ENCODE assay signal across 8 mouse cellular contexts in genomic region chr2:33465966-33466365, GRCm38 (mm10). TPM values are rescaled to one million over a fixed set of nuclear protein-coding genes. Genes with fewer than 3 reads are reported as not detected.
DNase-seq lines count a peak whose midpoint lies in the region; ATAC-seq lines count a peak whose summit lies in the region.

No protein-coding gene starts in this region.

- peaks cover 21% of the 10 kb centered on the region for H3K4me1 ChIP-seq in hindbrain, embryonic 16.5 days (ENCODE audit: control insufficient read depth, insufficient read depth, low read depth, low read length)
- peaks cover 32% of the 10 kb centered on the region for H3K4me1 ChIP-seq in hindbrain, embryonic 10.5 days (replicated peaks)

- no peak overlapping the region for H3K4me3 ChIP-seq in hindbrain, embryonic 16.5 days (ENCODE audit: low read length)
- no peak overlapping the region for H3K4me3 ChIP-seq in hindbrain, embryonic 10.5 days

- 73% methylated on average over 4 of the region's 4 CpGs for WGBS in hindbrain, embryonic 16.5 days
- 84% methylated on average over 4 of the region's 4 CpGs for WGBS in hindbrain, embryonic 10.5 days

- H3K27ac ChIP-seq in hindbrain, embryonic 16.5 days (ENCODE audit: low read depth, low read length): no peak overlapping the region
- H3K27ac ChIP-seq in hindbrain, embryonic 10.5 days: no peak overlapping the region

- no peaks in the 10 kb centered on the region for H3K27me3 ChIP-seq in hindbrain, embryonic 16.5 days (replicated peaks; ENCODE audit: control insufficient read depth, insufficient read depth, low read length)
- no peaks in the 10 kb centered on the region for H3K27me3 ChIP-seq in hindbrain, embryonic 10.5 days (ENCODE audit: insufficient read depth, poor library complexity, severe bottlenecking)

- no peak for ATAC-seq in hindbrain, embryonic 16.5 days

- no peak overlapping the region for H3K9ac ChIP-seq in hindbrain, embryonic 16.5 days (ENCODE audit: low read depth, low read length)

- peak overlapping the region; percentile 8; the same call in 1 of the 2 replicates for H3K4me2 ChIP-seq in hindbrain, embryonic 16.5 days (ENCODE audit: low read length)

- no peaks in the 10 kb centered on the region for H3K9me3 ChIP-seq in hindbrain, embryonic 16.5 days (ENCODE audit: control insufficient read depth, low read length)
- H3K9me3 ChIP-seq in hindbrain, embryonic 10.5 days: no peaks in the 10 kb centered on the region

- intact Hi-C loops in heart, postnatal 10 days (cut with DNase I): no loop called here

- H3K36me3 ChIP-seq in hindbrain, embryonic 16.5 days (ENCODE audit: control insufficient read depth, insufficient read depth, low read length): peaks cover 13% of the 10 kb centered on the region
- peaks cover 33% of the 10 kb centered on the region for H3K36me3 ChIP-seq in hindbrain, embryonic 10.5 days

- no peak for DNase-seq in hindbrain, embryonic 10.5 days (ENCODE audit: low spot score)
- peak; percentile 39 for DNase-seq in 3134 (ENCODE audit: extremely low read depth, insufficient read length, low spot score)
- peak; percentile 61 for DNase-seq in MN1 (ENCODE audit: low spot score)
- DNase-seq in heart, postnatal 10 days: peak; percentile 48 to 63
- no peak for DNase-seq in spleen, postnatal 10 days (ENCODE audit: low spot score in 2 of 2)
- DNase-seq in frontal cortex, postnatal 36 days (ENCODE audit: low spot score in 2 of 2): no peak
- DNase-seq in ovary, postnatal 10 days (ENCODE audit: low spot score): no peak

RNA-seq across cellular contexts. Expression of gene Zbtb43, which starts 2.4 kb away (rescaled TPM):
- 20.7 and 21.7 TPM in 2 replicates for polyA plus RNA-seq in hindbrain, embryonic 16.5 days (2015; fragmentation: Nextera tagmentation; extraction: Ambion mirVana)
- polyA plus RNA-seq in hindbrain, embryonic 10.5 days (2016; fragmentation: Nextera tagmentation; extraction: Ambion mirVana): 19.0 and 22.7 TPM in 2 replicates
- 10 to 100 TPM; 20.1 to 20.5 TPM for total RNA-seq in heart, postnatal 10 days (2021)

RNA-seq across cellular contexts. Expression of gene Zbtb34, which starts 34.8 kb away (rescaled TPM):
- 5.3 and 7.8 TPM in 2 replicates for polyA plus RNA-seq in hindbrain, embryonic 16.5 days (2015; fragmentation: Nextera tagmentation; extraction: Ambion mirVana)
- 7.2 and 8.2 TPM in 2 replicates for polyA plus RNA-seq in hindbrain, embryonic 10.5 days (2016; fragmentation: Nextera tagmentation; extraction: Ambion mirVana)
- total RNA-seq in heart, postnatal 10 days (2021): 10 to 100 TPM; 20.6 to 21.5 TPM

Comparison
In these comparisons a context has a peak if more than half of its experiments do, and no peak if none do; other contexts are left out.
1. DNase-seq: peak in 3134 (single experiment), MN1 (single experiment) and heart, postnatal 10 days (2 of 2); none in hindbrain, embryonic 10.5 days (single experiment), spleen, postnatal 10 days (0 of 2), frontal cortex, postnatal 36 days (0 of 2) and ovary, postnatal 10 days (single experiment).